Mouse (Mus musculus) 416B (cell line): ENCODE data around the gene Baiap2l2.

Source experiments
- DNase-seq: peaks from one replicate; pipeline ENCODE4 v3.0.0; 2011; ENCODE audit warnings: low read depth

The Baiap2l2 gene

DNA sequence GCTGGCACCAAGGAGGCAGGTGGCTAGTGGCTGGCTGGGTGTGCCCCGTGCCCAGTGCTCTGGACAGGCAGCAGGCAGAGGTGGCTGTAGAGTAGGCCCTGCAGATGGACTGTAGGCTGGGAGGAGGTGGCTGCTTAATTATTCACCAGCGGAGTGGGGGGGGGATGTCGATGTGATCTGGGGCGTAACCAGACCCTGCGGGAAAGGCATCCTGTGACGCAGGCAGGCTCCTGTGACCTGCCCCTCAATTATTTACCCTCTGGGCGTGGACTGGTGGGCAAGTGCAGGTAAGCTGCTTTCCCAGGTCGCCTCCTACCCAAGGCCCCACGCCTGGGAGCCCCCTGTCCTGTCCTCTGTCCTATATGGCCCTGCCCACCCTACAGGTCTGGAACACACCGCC is at the start of gene Baiap2l2:
TSS of gene Baiap2l2 (minus strand) at position 139 of the 400 bp plus-strand sequence.
- DNase-seq = no peak

DNA sequence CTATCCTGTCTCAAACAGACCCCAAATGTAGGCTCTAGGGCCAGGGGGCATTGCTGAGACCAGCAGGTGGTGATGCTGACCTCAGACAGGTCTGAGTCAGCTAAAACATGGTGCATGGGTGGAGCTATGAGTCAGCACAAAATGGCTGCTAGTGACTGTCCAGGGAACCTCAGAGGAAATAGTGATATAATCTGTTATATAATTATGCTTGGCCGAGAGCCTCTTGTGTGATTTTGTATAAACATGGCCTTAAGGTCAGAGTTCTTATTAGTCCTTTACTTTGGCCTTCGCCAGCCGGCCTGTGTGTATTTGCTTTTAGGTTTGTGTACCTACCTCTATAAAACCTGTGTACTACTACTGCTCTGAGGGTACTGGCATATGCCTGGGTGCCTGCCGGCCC is 48.1 kb upstream of the Baiap2l2 start:
- DNase-seq = peak; percentile 88

DNA sequence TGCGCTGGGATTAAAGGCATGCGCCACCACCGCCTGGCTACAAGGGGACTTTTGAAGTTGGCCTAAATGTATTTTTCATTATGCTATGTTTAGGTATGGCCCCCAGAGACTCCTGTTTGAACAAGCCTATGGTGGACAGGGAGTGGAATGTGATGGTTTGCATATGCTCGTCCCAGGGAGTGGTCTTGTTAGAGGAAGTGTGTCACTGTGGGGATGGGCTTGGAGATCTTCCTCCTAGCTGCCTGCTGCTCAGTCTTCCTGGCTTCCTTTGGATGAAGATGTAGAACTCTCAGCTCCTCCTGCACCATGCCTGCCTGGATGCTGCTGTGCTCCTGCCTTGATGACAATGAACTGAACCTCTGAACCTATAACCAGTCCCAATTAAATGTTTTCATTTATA is 45.2 kb upstream of the Baiap2l2 start:
- DNase-seq = peak; percentile 39

DNA sequence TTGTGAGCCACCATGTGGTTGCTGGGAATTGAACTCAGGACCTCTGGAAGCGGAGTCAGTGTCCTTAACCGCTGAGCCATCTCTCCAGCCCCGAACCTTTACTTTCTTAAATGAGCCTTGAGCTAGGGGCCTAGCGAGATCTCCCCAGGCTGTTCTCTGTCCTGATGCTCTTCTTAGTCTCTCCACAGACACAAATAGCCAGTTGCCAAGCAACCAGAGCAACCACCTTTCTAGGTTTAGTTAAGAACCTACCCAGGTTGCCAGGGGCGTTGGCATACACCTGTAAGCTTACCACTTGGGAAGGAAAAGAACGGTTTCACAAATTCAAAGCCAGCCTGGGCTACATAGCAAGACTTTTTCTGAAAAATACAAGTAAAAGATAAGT is 44.6 kb upstream of the Baiap2l2 start:
- DNase-seq = peak; percentile 21

DNA sequence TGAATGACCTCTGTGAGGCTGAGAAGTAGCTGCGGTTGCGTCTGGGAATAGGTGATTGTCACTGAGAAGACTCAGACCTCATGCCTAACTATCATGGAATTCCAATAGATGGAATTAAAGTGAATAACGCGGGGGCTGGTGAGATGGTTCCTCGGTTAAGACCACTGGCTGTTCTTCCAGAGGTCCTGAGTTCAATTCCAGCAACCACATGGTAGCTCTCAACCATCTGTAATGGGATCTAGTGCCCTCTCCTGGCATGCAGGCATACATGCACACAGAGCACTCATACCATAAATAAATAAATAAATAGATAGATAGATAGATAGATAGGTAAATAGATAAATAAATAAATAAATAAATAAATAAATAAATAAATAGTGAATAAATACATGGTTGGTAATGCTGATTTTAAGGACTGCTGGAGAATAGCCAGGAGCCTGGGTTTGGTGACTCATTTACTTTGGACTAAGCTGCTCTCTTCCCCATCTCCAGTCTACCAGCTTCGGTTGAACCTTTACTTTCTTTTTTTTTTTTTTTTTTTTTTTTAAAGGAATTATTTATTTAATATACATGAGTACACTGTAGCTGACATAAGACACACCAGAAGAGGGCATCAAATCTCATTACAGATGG is 44.1 kb upstream of the Baiap2l2 start:
- DNase-seq = peak; percentile 53

DNA sequence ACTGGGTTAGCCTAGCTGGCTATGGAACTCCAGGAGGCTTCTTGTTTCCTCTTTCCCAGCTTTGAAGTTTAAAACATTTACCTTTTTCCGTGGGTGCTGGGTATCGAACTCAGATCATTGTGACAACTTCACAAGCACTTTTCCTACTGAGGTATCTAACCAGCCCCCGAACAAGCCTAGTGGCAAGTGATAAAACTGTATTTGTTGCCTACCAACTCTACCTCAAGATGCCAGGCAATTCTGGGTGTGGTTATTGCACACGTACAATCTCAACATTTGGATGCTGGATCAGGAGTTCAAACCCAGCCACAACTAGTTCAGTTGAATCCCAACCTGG is 43.6 kb upstream of the Baiap2l2 start:
- DNase-seq = peak; percentile 68

DNA sequence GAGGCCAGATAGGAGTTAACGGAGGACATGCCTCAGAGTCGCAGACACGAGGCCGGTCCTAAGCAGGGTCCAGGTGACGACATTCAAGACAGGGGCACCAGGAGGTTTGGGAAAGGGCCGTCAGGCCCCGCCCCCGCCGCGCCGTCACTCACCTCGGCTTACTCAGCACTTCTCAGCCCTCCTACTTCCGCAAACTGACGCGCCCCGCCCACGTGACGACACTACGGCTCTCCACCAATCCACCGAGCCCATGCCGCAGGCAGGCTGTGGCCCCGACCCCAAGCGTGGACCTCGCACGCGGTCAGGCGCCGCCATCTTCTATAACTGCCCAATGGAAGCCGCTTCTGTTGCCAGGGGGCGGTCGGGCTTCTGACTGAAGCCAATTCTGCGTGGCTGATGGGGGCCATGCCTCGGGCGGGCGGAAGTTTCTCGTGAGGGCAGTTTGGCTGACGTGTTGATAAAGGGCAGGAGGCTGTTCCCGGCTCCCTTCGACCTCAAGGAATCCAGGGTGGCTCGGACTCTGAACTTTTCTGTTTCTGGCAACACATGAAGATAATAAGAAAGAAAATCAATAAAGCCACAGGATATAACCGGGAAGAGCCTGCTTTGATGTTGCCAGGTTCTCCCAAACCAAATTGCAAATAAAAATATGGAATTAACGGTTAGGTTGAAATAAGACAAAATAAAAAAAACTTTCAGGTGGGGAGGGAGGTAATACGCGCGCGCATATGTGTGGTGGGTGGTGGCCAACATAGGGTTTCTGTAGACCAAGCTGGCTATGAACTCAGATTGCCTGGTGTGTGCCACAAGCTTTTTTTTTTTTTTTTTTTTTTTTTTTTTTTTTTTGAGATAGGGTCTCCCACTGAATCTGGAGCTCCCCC is 43.0 kb upstream of the Baiap2l2 start, which contains the start of gene Pla2g6:
TSS of gene Pla2g6 (minus strand) at position 333 of the 881 bp plus-strand sequence.
- DNase-seq = peak; percentile 100

DNA sequence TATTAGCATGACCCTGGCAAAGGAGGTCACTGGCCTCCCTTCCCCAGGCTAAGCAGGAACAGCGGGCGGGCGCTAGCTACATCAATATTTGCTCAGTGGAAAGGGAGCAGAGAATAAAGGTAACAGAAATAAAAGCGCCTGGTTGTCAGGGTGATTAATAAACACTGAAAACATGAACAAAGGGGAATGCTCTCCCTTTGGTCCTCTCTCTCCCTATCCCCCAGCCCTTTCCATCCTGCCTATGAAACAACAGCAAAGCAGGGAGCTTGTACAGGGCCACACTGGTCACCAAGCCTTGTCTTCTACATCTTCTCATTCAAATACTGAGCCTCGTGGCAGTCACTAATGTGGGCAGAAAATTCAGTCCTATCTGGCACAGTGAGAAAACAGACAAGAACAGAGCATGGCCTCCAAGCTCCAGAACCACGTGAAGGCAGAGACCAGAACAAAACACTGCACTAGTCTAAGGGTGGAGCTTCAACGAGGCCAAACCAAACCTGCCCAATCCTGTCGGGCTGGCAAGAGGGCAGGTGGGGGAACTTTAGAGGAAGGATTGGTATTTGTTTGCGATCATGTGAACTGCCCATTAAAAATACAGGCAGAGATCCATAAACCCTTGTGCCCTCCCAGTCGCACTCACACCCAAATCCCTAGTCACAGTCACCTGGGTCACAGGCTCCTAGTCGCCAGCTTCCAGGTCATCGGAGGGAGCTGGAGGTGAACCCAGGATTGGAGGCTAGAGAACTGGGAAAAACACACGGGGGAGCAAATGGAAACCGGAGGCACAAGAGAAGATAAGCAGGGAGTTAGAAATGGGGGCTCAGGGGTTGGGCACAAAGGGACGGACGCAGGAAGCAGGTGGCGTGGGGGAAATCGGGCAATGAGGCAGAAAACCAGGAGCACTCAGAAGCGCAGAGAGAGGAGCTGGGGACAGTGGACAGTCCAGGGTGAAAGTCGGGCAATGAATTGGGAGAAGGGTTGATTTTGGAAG is 41.9 kb upstream of the Baiap2l2 start:
- DNase-seq = peak; percentile 87

DNA sequence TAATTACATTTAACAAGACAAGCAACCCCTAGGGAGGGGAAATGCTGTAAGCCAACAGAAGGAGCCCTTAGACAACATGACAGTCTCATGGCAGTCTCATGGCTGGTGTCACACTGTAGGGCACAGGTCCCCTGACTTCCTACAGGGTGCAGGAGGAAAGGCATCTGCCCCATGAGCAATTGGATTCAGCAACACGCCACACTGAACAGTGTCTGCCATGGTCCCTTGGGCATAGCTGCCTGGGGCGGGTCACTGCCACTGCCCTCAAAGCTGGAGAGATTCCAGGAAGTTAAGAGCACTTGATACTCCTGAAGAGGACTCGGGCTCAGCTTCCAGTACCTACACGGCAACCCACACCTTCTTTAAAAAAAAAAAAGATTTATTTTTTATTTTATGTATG is 40.9 kb upstream of the Baiap2l2 start:
- peak; percentile 28 for DNase-seq

DNA sequence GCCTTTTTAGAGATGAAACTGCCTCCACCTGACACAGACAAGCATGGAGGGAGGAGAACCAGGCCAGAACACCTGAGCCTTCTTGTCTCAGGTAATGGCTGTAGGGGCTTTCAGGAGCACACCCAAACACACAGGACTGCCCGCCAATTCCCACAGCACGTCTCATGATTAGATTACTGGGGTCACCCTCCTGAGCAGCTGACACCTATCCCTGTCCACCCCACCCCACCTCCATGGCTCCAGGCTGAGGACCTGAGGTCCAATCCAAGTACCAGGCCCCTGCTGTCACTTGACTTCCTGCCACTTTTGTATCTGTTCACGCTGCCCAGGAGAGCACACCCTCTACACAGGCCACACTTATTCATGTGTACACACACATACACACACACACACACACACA is 40.4 kb upstream of the Baiap2l2 start:
- DNase-seq = no peak

DNA sequence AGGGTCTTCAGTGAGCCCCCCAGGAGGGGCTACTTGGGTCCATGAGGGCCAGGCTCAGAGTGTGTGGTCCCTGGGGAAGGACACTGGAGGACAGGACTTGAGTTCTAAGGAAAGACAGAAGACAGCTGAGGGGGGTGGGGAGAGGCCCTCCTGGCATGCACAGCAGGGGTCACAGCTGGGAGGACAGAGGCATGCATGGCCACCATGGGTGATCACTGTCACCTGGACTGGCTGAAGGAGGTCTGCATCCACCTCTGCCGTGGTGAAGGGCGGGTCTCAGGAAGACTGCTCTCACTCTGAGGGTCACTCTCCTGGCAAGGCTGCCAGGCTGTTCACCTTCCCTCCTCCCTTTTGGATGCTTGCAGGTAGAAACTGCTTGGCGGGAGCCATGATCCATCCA is 39.0 kb upstream of the Baiap2l2 start:
- DNase-seq = no peak

DNA sequence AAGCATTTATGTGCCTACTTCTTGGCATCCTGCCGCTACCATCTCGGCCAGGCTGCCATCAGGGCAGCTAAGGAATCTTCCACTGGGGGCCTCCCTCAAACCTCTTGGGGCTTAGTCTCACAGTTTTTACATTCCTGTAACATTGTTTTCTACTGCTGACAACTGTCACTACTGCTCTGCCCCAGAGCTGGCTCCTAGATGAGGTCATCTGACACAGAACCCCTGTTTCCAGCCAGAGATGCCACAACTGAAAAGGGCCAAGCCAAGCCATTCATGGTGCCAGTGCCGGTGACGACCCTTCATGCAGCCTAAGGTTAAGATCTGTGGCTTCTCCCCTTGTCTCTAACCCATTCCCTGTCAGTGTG is 38.4 kb upstream of the Baiap2l2 start:
- no peak for DNase-seq

DNA sequence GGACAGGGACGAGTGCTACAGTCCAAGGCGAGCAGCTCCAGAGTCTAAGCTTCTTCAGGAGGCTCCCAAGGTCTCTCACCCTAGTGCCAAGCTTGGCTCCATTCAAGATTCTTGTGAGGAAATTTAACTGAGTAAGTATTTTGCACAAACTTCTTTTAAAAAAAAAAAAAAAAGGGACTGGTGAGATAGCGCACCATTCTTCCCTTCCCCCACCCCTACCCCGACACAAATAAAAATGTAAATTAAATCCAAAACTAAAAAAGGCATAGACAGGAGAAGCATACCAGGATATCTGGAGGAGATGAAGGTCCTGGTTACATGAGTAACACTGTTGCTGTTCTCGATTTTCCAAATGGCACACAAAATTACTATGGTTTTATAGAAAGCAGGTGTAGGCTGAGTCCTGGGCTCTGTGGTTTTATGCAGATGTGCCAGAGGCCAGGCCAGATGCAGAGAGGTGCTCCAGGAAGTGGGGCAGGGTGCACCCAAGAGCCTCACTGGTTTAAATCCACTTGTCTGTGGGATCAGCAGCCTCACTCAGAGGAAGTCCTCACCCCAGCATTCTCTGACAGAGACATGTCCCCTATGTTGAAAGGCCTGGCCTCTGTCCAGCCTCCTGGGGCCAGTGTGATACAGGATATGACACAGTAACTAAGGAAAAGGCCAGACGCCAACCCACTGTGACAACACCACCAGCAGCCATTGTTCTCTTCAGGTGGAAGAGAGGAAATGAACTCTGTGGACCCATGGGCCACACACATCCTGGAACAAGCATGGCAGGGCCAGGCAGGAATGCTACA is 37.9 kb upstream of the Baiap2l2 start:
- peak; percentile 94 for DNase-seq

DNA sequence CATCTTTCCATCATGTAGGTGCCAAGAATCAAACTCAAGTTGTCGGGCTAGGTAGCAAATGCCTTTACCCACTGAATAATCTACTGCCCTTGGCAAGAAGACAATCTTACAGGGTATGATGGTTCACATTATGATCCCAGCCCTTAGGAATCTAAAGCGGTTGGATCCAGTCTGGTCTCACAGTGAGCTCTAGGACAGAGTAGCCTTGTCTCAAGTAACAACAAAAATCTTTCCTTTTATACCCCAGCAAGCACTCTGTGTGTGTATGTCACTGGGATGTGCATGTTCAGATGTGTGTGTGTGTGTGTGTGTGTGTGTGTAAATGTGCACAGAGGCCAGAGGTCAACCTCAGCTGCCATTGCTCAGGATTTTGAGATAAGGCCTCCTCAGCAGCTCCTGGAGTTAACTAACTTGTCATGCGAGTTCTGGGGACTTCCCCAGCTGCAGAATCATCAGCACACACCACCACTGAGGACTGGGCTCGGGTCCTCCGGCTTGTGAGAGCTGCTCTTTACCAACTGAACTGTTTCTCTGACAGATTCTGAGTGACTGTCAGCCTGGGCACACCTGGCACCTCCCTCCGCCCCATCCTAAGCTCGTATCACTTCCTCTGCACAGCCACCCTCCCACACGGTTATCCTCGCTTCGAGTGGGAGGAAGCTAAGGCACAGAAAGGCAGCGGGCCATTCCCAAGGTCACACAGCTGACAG is 37.1 kb upstream of the Baiap2l2 start:
- DNase-seq = peak; percentile 26

DNA sequence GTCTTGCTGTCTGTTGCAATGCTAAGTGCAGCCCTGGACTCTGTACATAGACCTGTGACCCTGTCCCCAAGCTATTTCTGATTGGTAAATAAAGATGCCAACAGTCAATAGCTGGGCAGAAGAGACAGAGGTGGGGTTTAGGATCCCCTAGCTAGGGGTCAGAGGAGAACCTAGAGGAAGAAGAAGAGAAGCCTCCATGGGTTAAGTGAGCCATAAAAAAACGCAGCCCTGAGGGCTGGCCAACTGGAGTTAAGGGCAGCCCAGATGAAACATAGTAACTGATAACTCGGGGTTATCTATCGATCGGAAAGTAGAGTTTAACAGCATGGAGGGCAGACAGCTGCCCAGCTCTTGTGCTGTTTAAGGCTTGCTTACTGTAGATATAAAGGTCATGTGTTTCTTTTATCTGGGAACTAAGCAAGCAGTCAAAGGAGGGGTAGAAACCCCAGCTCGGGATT is 36.4 kb upstream of the Baiap2l2 start:
- no peak for DNase-seq

DNA sequence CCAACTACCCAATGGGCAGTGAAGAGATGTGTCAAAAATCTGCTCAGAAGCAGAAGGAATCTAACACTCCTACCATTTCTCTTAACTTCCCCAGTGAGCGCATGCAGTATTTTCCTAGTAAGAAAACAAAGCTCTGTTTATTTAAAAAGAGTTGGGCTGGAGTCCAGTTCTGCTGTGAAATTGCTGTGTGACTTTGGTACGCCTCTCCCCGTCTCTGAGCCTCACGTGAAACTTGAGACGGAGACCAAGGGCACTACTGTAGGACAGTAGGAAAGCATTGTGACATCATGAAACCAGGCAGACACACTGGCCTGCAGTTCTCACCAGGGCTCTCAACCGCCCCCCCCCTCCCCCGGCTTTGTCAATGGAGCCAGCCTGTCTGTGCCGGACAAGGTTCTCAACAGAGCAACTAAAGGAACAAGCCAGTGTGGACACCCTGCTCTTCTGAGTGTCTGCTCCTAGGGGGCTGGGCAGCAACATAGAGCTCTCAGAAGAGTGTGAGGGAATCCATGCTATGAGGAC is 28.6 kb upstream of the Baiap2l2 start:
- no peak for DNase-seq

DNA sequence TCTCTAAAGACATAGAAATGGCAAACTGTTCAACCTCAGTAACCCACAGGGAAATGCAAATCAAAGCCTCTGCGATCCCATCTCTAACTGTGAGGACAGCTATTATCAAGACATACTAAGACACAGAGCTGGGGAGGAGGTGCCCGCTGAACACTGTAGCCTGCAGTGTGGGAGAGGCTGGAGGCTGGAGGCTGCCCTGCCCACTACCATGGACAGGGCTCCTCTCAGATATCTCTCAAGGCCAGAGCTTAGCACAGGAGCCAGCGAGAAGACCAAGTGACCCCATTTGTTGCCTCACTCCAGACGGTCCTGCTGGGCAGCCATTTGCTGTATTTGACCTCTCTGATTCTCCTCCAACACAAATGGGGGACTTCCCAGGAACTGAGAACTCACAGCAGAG is 22.5 kb upstream of the Baiap2l2 start:
- no peak for DNase-seq

DNA sequence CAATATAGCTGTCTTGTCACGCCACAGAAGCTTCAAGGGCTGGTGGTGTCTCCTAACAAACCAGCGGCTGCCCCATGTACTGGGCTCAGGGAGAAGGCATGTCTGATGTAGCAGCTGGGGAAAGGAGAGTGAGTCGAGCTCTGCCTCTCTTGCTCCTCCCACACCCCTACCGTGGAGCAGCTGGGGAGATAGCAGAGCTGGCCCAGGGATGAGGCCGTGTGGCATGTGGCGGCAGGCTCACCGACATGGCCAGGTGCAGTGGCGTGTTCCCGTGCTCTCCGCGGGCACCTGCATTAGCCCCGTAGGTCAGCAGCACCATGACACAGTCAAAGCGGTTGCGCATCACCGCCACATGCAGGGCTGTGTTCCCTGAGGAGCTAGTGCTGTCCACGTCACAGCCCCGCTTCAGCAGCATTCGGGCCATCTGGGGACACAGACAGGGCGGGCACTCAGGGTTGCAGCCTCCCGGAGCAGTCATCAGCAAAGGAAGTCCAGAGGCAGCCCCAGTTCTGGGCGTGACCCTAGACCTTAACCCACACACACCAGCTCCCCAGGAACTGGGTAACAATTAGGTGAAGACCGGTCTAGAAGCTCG is 20.8 kb upstream of the Baiap2l2 start:
- no peak for DNase-seq

DNA sequence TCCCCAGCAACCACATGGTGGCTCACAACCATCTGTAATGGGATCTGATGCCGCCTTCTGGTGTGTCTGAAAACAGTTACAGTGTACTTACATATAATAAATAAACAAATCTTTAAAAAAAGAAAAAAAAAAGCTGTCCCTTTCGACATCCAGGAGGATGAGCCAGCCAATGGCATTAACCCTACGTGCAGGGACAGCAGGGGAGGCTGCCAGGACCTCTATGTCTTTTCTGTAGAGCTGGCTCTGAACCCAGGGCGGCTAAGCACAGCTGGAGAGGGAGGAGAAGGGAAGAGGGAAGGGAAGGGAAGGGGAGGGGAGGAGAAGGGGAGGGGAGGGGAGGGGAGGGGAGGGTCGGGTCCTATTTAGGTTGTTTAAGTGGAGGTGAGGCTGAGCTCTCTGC is 19.5 kb upstream of the Baiap2l2 start:
- DNase-seq = no peak

DNA sequence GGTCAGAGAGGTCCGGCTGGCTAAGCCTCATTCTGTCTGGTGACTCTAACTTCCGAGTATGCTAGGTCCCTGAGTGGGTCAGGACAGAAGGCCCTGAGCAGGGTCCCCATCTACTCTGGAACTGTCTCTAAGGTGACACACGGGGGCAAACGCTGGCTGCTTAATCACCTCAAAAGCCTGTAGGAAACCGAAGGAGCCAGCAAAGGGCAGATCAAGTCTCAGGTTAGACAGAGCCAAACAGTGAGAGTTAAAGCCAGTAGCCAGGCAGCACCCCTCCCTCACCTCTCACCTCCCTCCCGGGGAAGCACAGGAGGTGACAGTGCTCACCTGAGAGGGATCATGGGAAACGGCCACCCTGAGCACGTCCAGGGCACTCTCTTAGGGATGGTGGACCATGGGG is 18.4 kb upstream of the Baiap2l2 start:
- DNase-seq = no peak
